Mouse (Mus musculus) layer of hippocampus, adult 9-11 months (tissue): ENCODE data around the gene Pabpc1l.
"Not testable (repeated sequence)": the region's sequence is repeated elsewhere in the genome, so short reads cannot be mapped to it uniquely, and the experiment has no call there.

Source experiments
- DNase-seq: peaks from one replicate; pipeline ENCODE4 v3.0.0; 2022

The Pabpc1l gene

DNA sequence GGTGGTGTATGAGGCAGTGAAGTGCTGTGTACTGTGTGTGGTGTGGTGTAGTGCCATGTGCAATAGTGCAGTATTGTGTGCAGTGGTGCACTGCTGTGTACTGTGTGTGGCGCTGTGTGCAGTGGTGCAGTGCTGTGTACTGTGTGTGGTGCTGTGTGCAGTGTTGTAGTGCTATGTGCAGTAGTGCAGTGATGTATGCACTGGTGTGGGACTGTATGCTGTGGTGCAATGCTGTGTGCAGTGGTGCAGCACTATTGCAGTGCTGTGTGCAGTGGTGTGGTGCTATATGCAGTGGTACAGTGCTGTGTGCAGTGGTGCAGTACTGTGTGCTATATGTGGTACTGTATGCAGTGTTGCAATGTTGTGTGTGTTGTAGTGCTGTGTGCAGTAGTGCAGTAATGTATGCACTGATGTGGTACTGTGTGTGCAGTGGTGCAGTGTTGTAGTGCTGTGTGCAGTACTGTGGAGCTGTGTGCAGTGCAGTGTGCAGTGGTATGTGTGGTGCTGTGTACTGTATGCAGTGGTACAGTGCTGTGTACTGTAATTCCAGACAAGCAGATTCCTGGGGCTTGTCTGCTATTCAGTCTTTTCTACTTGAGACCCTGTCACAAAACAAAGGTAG is 13.3 kb downstream of the Pabpc1l start:
- no peak for DNase-seq

- no peak for DNase-seq
Observed at GRCm38 (mm10) chr2:164040949-164041348, 15.7 kb downstream of the Pabpc1l start.

- DNase-seq, result no peak
Observed at GRCm38 (mm10) chr2:164041523-164041922, 16.3 kb downstream of the Pabpc1l start.

GRCm38 (mm10) chr2:164047197-164047690 is 22.0 kb downstream of the Pabpc1l start:
- no peak for DNase-seq

GRCm38 (mm10) chr2:164053767-164054166 is 28.5 kb downstream of the Pabpc1l start:
- no peak for DNase-seq

DNA sequence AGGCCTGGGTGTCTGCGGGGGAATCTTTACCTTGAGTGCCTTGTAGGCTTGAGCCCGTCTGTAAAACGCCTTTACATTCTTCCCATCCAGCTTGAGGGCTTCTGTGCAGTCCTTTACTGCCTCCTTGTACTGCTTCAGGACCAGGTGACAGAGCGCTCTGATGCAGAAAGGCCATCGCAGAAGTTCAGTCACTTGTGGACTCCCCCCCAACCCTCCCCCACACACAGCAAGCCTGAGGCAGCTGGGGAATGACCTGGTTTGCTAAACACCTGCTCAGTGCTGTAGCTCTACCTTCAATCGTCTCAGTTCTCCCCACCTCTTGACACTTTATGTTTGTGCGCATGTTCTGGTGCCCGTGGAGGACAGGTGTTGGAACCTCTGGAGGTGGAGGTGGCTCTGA is 29.4 kb downstream of the Pabpc1l start:
- DNase-seq, result no peak

DNA sequence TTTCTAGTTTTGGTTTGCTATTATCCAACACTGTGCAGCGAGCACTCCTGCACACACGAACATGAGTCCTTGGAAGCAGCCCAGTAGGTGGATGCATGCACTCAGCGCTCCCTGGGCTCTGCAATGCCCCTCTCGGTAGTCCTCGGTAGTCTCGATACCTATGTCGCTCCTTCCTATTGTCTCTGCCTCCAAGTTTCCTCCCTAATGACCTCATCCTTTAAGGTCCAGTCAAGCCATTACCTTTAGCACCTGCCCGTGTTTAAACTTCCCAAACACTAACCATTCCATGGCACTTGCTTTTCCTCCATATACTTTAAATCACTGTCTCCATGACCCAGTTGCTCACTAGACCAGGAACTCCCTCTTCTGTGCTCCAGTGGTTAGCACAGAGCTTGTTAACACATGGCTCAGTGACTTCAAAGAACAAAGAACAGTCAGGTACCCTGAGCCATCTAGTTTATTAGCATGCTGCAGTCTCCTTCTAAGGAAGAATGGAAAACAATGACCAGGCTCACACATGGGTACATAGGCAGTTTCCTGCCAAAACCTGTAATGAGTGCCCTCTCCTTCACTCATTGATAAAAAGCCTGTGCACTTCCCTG is 34.5 kb downstream of the Pabpc1l start:
- DNase-seq, result no peak

- peak; percentile 42 for DNase-seq
Observed at GRCm38 (mm10) chr2:164070142-164070764, 45.0 kb downstream of the Pabpc1l start, which contains the start of gene Stk4. Gene Stk4, plus strand, starts transcription at chr2:164070322.

DNA sequence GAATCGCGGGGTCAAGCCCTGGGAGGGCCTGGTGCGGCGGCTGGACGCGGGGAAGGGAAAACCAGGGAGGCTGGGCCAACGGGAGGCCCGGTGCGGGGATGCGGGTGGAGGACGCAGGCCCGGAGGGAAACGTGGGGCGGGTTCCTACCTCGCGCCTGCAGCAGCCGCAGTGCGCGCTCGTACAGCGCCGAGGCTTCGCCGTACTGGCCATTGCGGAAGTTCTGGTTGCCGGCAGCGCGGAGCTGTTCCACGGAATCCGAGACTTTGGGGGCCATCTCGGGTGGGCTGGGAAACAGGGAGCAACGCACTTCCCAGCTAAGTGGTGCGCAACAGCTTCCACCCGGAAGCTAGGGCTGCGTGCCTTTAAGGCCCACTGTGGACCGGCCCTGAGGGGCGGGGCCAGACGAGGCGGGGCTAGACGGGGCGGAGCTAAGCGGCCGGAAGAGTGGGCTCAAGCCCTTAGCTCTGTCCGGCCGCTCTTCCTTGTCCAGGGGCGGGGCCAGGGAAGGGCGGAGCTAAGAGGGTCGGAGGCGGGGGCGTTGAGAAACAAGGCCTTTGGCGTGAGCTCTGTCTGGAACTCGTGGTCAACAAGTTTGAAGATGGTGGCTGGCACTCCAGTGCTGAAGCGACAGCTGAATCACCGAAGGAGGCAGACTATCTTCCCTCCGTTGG is 45.7 kb downstream of the Pabpc1l start, which contains the start of gene Tomm34:
TSS of gene Tomm34 (minus strand) at position 405 of the 672 bp plus-strand sequence.
- DNase-seq, result peak; percentile 93

DNA sequence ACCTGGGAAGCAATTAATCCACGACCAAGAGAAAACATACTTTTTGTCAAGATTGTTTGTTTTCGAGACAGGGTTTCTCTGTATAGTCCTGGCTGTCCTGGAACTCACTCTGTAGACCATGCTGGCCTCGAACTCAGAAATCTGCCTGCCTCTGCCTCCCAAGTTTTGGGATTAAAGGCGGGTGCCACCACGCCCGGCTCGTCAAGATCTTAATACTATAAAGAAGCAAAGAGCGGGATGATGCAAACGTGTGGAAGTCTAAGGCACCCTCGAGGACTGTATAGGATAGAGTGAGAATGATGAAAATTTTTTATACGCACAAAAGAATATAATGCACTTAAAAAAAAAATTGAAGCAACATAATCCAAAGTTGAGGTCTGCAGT is 46.2 kb downstream of the Pabpc1l start:
- DNase-seq, result not testable (repeated sequence)

DNA sequence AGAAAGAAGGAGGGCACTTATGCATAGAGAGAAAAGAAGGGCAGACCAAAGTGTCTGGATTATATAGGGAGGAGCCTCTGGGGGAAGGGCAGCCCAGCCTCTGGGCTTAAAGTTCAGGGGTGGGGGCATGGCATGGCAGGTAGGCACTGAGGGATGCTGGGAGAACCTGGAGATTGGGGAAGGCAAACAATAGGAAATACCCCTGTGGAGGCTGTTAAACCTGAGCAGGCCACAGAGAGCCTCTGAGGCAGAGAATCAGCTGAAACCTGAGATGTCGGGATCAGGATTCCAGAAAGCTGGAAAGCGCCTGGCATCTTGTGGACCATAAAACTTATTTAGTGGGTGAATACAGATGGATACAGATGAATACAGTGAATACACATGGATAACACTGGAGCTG is 46.9 kb downstream of the Pabpc1l start:
- DNase-seq, result no peak

GRCm38 (mm10) chr2:164073120-164073519 is 47.9 kb downstream of the Pabpc1l start:
- DNase-seq, result no peak

DNA sequence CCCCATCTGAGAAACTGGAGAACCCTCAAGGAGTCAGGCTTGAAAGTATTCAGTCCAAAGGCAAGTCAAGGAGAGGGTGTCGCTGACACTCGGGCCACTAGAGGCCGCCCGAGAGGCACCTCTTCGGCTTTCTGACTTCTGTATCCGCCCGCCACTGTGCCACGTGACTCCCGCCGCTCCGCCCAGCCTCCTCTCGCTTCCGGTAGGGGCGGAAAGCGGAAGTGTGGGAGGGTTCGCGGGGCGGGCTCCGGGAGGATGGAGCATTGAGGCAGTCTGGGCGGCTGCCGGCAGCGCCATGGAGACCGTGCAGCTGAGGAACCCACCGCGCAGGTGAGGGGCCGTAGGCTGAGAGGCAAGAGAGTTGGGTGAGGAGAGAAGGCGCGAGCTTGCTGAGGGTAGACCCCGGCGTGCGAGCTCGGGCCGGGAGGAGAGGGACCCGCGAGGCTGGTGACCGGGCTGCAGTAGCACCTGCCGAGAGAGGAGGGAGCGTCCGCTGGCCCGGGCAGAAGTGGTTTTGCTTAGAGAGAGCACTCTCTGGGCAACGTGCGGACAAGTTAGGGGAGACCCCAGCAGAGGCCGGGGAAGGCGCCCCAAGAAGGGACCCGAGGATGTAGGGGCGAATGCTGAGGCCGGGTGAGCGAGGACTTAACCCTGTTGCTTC is 48.8 kb downstream of the Pabpc1l start:
- DNase-seq, result peak; percentile 97

- DNase-seq, result no peak
Observed at GRCm38 (mm10) chr2:164075088-164075487, 49.8 kb downstream of the Pabpc1l start.

DNA sequence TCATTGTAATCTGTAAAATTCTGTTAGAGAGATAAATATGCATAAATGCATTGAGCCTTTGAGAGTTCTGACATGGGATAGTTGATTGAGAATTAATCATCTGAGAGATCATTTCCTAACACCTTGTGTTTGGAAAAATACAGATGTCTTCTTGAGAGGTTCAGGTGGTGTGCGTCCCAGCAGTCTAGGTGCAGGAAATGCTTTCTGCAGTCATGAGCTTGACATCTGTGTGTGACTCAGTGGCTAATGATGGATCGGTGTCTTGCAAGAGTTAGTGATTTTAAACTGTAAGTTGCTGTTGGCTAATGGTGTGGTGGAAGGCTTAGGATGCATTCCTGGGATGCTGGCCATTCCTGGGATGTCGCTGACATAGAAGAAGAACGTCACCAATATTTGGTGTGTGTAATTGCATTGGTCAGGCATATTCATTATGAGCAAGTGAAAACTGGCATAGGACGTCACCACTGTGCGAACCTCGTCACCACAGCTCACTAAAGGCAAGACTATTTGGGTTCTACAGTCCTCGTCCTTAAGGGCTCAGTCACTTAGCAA is 51.7 kb downstream of the Pabpc1l start:
- no peak for DNase-seq

- DNase-seq, result no peak
Observed at GRCm38 (mm10) chr2:164077875-164078274, 52.6 kb downstream of the Pabpc1l start.

GRCm38 (mm10) chr2:164079488-164079887 is 54.2 kb downstream of the Pabpc1l start:
- DNase-seq, result no peak

GRCm38 (mm10) chr2:164081577-164081976 is 56.3 kb downstream of the Pabpc1l start:
- no peak for DNase-seq

GRCm38 (mm10) chr2:164082175-164082574 is 56.9 kb downstream of the Pabpc1l start:
- DNase-seq, result no peak

GRCm38 (mm10) chr2:164083609-164084341 is 58.5 kb downstream of the Pabpc1l start:
- DNase-seq, result peak; percentile 66

DNA sequence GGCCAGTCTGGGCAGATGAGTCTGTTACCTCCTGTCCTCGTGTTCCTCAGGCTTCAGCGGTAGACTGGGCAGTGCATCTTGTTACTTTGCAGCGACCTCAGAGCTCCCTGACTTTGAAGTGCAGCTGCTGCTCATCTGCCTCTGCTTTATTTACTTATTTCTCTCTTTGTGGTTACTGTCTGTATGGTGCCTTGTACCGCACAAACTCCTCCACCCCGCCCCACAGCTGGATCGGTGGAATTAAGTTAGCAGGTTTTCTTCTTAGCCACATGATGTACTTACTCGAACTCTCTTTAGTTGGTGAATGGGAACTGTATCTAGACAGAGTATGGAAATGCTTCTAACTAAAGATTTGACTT is 59.1 kb downstream of the Pabpc1l start:
- no peak for DNase-seq

GRCm38 (mm10) chr2:164087416-164088017 is 62.3 kb downstream of the Pabpc1l start:
- no peak for DNase-seq
